Mouse (Mus musculus): Measurements from ENCODE around the gene Folr1.

The Folr1 gene

DNA sequence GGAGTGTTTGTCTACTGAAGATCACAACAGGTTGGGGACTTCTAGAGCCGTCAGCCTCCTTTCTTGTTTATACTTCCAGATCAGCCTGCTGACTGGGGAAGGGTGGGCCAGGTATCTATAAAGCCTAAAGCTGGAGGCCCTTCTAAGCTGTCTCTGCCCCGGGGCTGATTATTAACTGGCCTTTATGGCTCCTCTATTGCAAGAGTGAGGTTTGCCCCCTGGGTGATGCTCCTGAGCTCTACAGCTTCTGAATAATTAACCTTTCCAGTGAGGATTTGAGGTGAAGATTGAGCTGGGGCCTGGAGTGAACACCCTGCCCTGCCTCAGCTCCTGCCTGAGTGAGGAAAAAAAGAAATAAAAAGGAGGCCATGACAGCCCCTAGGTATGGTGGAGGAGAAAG, at the start of gene Folr1:
Gene Folr1, minus strand, starts transcription at position 160 of the 400 bp plus-strand sequence.
- no peak for DNase-seq (ENCODE audit: low read depth)

- DNase-seq (ENCODE audit: low read depth), result no peak
Measured at GRCm38 (mm10) chr7:101918071-101918470, 47.5 kb upstream of the Folr1 start.

DNA sequence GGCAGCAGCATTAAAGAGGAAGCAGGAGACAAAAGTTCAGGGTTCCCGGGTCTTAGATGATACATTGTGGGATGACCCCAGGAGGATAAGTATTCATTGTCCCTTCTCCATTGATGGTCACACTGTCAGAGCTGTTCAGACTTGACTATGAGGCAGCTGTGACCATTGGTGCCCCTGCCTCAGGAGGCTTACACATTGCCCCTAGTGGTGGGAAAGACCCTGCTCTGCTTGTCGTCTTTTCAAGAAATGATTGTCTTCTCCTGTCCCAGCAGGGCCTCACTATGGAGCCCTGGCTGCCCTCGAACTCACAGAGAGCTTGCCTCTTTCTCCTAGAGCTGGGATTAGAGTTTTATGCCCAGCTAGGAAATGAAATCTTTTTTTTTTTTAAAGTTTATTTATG, 41.4 kb upstream of the Folr1 start:
- no peak for DNase-seq (ENCODE audit: low read depth)

DNA sequence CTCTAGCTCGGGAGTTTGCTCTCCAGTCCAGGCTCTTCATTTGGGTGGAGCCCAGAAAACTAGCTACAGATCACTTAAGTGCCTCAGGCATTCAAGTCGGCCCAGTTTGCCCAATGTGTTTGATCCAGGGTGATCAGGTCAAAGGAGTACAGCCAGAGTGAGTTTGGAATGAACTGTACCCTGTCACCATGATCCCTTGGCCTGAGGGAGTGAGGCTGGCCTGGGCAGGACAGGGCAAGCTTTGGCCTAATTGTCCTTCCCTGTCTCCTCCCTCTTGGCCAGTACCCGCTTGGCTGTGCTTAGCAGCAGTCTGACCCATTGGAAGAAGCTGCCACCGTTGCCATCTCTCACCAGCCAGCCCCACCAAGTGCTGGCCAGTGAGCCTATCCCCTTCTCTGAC, 39.5 kb upstream of the Folr1 start:
- DNase-seq (ENCODE audit: low read depth), result no peak

GRCm38 (mm10) chr7:101908367-101908766, 37.8 kb upstream of the Folr1 start:
- no peak for DNase-seq (ENCODE audit: low read depth)

DNA sequence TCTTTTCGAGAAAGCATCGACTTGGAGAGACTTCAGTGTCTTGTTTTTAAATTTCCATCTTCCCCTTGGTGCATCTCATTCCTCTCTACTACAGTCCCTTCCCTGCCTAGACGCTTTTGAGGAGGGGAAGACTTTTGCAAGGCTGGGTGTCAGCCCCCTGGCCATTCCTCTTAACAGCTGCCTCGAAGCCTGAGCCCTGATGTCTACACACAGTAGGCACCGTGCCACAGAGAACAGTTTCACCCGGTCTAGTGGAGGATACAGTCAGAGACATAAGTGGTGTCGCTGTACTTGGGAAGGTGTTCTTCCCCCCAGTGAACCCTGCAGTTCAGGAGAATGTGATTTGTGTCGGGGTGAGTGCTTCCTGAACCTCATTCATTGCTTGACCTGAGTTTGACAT, 36.1 kb upstream of the Folr1 start:
- DNase-seq (ENCODE audit: low read depth), result no peak

- no peak for DNase-seq (ENCODE audit: low read depth)
Measured at GRCm38 (mm10) chr7:101906287-101906681, 35.7 kb upstream of the Folr1 start, which contains the start of gene Tomt. Gene Tomt (minus strand): TSS chr7:101906359.

DNA sequence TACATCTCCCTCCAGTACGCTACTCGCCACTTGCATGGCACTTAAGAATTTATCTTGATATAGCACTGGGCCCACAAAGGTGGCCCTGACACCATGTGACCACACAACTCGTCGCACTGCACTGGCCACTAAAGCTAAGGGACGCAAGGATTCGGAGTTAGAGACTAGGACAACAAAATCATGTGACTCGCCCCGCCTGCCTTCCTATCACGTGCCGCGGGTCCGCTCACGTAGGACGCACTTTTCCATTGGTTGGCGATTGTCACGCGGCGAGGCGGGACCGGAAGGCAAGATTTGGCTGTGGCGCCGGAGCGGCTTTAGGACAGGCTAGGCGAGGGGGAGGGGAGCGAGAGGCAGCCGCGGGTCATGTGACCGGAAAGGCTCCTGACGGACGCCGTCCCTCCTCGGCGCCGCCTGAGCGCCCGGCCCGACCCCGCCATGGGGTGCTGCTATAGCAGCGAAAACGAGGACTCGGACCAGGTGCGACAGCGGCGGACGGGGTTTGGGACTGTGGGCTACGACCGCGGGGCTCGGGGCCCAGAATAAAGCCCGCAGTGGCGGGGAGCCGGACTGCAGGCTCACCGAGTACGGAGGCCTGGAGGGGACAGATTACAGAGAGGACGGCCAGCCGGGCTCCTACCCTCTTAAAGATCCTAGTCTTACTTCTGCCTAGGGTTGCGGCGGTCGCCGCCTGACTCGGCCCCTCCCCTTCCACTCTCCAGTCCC, 35.1 kb upstream of the Folr1 start, which contains the start of gene Lamtor1:
Gene Lamtor1, plus strand, starts transcription at position 344 of the 726 bp plus-strand sequence.
- peak; percentile 99 for DNase-seq (ENCODE audit: low read depth)

DNA sequence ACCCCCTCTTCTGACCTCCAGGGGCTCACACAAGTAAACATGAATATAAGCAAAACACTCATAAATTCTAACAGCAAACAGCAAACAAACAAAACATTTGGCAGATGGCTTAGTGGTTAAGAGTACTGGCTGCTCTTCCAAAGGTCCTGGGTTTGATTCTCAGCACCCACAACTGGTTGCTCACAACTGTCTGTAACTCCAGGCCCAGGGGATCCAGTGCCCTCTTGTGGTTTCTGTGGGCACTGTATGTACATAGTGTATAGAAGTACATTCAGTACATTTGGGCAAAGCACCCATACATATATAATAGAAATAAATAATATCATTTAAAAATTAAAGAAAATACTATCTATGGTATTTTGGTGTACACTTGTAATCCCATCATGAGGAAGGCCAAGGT, 32.3 kb upstream of the Folr1 start:
- DNase-seq (ENCODE audit: low read depth), result no peak

GRCm38 (mm10) chr7:101901969-101902368, 31.4 kb upstream of the Folr1 start:
- DNase-seq (ENCODE audit: low read depth), result no peak

DNA sequence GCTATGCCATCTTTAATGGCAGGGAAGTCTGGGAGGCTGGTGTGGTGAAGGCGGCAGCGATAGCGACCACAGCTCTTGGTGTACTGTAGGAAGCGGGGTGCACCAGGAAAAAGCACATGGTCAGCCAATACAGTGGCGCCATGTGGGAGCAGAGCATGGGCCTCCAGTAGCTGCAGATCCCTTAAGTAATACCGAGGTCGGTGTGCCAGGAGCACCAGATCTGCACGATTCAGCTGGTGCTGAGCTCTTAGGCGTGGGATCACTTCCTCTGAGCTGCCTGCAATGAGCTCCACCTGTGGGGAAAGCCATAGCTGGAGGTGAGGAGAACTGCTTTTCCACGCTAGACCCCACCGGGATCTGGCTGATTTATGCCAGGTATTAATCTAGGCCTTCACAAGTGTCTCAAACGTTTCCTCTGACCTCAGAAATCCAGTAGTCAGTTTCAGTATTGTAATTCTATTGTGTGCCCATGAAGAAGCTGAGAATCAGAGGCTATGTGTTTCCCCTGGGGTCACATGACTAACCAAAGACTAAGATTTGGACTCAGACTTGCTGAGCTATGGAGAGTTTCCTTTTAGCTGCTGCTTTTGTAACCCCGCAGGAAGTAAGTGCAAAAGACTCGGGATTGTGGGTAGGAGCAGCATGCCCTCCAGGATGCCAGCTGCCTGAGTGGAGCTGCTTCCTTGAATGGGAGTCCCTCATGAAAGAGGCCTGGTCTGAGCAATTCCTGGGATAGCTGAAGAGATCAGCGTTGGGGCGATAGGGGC, 29.9 kb upstream of the Folr1 start:
- DNase-seq (ENCODE audit: low read depth), result no peak

DNA sequence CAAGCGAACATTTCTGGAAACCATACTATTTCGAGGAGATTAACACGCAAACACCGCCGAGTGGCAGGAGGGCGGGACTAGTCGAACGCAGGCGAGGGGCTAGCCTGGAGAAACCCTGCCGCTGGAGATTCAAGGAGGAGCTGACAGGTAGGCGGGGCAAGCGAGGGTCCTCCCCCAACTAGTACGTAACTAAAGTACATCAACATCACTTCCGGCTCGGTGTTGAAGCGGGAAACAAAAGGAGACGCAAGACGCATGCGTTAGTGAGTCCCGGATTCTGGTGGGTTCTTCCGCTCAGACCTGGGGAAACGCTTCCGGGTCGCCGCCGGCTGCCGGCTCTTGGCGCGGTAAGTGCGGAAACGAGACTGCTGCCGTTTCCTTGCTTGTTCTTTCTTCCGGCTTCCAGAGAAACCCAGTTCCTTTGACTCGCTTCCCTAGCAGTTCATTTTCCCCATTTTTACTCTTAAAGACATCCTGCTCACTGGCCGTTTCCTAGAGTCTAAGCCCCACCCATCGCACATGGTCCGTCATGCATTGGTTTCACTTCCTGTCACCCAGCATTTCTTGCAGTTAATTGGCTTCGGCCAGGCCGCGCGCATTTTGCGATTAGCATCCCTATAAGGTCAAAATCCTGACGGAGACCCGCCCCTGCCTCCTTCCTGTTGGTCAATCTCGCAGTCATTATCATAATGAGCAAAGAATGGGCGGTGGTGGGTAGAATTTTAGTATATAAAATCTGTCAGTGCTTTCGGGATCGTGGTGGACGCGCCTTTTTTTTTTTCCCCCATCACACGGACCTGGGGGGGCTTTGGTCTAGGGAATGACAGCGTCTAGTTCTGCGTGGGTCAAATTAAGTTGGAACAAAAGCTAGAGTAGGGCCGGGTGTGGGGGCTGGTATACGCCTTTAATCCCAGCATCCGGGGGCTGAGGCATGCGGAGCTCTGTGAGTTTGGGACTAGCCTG, 25.8 kb upstream of the Folr1 start:
- DNase-seq (ENCODE audit: low read depth), result peak; percentile 97

- DNase-seq (ENCODE audit: low read depth), result no peak
Measured at GRCm38 (mm10) chr7:101895695-101896094, 25.1 kb upstream of the Folr1 start.

DNA sequence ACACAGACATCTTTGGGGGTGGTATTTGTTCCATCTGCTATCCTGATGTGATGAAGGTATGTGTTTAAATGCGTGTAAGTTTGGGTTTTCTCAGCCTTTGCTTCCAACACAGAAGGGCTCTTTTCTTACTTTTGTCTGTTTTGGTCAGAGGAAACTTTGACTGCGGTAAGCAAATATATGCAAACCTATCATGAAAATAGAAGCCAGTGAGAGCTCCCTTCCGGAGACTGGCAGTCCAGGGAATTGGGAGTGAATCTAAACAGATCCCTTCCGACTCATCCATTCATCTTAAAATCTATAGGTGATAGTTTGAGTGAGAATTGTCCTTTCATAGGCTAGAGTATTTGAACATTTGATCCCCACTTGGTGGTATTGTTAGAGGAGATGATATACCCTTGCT, 17.9 kb upstream of the Folr1 start:
- no peak for DNase-seq (ENCODE audit: low read depth)

DNA sequence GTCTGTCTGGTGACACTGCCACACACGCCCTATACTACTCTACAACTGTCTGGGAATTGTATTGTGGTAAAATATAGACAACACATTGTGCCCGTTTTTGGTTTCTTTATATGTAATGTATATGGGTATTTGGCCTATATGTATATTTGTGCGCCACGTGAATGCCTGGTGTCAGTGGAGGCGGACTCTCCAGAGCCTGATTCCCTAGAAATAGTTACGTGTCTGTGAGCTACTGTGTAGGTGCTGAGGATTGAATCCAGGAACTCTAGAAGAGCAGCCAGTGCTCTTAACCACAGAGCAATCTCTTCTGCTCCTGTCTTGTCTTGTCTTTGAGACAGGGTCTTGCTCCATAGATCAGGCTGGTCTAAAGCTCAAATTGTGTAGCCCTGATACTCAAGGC, 15.7 kb upstream of the Folr1 start:
- no peak for DNase-seq (ENCODE audit: low read depth)

GRCm38 (mm10) chr7:101884160-101884559, 13.6 kb upstream of the Folr1 start:
- no peak for DNase-seq (ENCODE audit: low read depth)

DNA sequence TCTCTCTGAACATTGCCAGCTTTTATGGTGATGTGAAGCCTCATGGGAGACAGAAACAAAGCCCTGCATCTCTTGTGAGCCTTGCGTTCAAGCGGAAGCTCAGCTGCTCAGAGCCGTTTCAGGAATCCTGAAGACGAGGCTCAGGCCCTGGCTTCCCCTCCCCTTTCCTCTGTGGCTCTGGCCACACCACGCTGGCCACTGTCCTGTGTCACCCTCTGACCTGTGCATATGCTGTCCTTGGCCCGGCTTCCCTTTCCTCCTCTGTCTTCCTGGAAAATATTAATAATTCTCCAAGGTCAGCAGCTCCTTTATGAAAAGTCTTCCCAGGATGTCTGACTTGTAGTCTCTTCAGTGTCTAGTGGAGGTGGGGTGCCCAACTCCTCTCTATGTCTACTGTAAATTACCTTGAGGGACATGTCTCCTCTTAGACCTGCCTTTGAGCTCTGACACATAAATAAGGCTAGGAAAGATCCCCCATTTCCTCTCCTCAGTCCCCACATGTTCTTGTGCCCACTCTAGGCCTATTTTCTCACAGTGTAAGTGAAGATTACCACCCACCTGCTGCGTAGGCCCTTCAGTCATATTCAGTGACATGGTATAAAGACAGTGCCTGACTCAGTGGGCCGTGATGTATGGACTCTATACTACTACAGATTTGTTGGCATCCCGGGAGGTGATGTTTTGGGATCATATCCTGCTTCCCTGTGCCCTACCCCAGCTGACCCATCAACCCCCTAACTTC, 12.0 kb upstream of the Folr1 start:
- DNase-seq (ENCODE audit: low read depth), result no peak

GRCm38 (mm10) chr7:101880855-101881254, 10.3 kb upstream of the Folr1 start:
- DNase-seq (ENCODE audit: low read depth), result no peak

GRCm38 (mm10) chr7:101875978-101876377, 5.4 kb upstream of the Folr1 start:
- no peak for DNase-seq (ENCODE audit: low read depth)

DNA sequence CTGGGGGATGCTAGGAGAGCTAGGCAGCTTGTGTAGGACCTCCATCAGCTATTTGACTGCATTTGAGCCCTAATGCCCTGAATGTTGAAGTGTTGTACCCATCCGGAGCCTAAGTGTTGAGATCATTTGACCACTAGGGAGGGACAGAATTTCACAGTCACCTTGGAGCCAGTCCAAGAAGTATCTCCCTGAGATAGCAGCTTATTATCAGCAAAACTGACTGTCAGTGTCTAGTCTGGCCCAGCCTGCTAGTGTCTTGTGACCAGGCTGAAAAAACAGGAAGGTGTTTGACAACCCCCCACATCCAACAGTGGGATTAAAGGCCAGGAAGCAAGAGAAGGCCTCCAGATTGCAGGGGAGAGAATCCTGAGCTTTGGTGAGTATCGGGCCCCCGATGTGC, 708 bp upstream of the Folr1 start:
- no peak for DNase-seq (ENCODE audit: low read depth)

- DNase-seq (ENCODE audit: low read depth), result no peak
Measured at GRCm38 (mm10) chr7:101869163-101869500, 1.5 kb downstream of the Folr1 start.
